Mouse (Mus musculus): ENCODE results near the gene Cks2.
"Not testable (repeated sequence)": the region's sequence is repeated elsewhere in the genome, so short reads cannot be mapped to it uniquely, and the experiment has no call there.

The Cks2 gene

DNA sequence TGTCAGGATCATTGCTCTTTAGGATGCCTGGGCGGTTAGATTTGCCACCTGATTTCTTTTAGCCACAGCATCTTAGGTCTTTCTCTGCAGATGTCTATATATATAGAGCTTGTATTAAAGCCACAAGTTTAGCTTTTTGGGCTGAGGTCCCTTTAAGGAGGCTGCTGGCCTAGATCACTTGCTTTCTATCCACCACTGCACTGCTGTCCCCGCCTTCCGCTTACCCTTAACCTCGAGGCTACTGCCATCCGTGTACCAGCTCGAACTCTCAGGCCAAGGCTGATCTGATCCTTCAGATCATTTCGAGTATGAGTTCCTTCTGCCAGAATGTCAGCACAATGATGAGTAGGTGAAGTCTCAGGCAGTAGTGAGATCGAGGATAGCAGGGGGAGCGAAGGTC lies 9.6 kb upstream of the Cks2 start:
- in situ Hi-C loops (cut with MseI, MboI) = not testable (repeated sequence)

DNA sequence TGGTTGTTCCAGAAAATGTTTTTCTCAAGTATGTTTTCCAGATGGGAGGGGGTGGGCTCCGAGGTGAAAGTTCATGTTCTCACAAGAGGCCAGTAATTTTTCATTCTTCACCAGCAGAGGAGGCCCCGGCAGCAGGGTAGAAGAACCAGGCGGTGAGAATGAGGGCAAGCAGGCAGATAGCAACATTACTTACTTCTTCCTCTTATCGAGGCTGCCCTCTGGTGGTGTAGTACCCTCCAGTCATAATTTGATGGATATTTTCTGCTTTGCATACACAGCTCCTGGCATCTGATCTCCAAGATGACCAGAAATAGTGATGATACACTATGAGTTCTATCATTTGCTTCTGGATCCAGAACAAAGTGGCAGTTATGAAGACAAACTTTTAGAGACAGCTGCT lies 6.1 kb upstream of the Cks2 start:
- in situ Hi-C loops (cut with MseI, MboI) = no loop called here

DNA sequence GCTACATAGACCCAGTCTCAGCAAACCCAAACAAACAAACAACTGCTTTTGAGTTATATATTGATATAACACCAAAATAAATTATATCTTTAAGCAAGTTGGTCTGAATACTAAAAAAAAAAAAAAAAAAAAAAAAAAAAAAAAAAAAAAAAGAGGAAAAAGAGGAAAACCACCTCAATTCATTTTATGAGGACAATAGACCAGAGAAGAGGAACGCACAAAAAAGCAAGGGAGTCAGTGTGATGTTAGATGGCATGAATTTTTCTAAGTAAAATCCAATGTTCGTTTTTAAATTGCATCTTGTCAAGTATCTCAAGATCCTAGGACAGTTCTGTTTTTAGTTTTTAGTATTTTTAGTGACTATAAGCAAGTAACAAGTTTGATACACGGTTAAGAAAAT lies 3.6 kb upstream of the Cks2 start:
- in situ Hi-C loops (cut with MseI, MboI) = no loop called here

DNA sequence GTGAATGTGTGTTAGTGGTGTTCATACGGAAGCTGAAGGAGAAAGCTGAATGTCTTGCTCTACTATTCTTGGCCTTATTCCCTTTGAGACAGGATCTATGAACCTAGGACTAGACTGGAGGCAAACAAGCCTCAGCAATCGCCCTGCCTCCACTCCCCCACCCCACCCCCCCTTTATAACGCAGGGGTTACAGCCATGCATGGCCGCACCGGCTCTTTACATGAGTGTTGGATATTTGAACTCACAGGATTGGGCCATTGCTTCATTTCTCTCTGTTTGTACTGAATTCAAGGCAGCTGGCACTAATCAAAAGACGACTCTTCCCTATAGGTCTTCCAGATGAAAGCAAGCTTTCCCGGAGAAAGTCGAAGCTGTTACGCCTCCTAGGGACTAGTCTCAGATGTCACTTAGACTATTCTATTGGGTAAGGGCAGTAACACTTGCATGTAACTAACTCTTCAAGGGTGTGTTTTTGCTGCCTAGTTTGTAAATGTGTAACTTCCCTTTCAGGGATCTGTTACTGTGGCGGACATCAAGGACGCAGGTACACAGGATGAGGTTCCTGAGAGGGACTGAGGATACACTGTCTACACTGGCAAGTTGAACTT lies 2.8 kb upstream of the Cks2 start:
- in situ Hi-C loops (cut with MseI, MboI) = no loop called here

DNA sequence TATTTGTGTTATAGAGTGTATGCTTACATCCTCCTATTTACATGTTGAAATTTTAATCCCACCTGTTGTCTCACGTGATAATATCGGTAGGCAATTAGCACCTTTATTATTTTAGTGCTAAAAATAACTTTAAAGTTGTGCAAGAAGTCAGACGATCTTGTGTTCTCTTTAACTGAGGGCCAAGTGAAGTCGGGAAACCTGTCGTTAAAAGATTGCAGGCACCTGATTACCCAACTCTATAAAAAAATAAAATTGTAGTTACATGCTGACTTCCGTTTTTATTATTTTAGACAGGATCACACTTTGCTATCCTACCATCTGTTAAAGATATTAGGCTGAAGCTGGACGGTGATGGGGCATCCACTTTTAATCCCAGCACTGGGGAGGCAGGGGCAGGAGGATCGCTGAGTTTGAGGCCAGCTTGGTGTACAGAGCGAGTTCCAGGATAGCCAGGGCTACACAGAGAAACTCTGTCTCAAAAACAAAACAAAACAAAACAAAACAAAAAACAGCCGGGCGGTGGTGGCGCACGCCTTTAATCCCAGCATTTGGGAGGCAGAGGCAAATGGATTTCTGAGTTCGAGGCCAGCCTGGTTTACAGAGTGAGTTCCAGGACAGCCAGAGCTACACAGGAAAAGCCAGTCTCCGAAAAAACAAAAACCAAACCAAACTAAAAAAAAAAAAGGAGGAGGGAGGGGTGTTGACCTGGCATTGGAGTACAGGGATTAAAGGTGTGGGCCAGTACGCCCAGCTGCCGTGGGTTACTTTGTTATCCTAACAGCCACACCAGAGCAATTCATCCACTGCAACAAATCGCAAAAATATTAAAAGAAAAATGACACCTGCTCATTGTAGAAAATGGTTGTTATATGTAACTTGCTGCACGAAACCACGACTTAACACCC lies 856 bp upstream of the Cks2 start:
- in situ Hi-C loops (cut with MseI, MboI) = no loop called here

DNA sequence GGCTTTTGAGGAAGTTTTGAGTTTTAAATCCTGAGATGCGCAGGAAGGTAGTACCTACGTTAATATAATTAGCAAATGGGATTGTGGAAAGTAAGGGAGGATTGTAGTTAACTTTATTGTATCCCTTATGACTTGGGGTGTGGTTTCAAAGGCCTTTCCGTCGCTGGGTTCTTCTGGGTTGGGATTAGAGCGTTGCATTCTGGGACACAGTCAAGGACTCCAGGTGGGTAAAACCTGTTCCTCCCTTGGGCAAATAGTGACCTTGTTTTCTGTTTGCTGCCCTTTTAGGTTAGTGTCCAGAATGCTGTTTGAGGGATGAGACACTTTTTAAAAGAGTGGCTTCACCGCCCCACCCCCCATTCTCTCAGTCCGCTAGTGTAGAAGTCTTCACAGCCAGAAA lies 840 bp downstream of the Cks2 start:
- in situ Hi-C loops (cut with MseI, MboI) = no loop called here

DNA sequence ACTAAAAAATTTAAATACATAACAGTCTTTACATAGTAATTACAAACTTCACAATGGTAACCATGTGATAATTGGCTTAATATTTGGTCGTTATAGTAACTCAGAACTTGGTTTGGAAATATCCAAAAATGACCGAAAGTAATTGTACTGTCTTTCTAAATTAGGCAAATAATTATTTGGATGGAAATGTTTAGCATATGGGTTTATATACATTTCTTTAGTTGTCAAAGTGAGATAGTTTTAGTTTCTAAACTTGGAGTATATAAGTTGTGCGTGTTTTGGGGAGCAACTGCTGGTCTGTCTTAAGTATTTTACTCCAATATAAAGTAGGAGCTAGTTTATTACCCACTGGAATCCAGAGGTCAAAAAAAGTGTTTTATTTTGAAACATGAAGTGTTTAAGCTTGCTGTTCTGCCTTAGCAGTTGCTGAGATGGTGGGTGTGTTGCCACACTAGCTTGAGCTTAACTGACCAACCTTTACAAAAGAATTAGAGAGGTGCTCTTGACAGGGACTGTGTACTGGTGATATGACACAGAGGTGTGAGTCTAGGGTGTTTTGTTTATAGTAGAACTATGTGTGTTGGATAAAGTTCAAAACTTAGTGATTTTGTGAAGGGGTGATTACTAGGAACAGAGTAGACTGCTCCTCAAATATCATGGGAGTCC lies 1.5 kb downstream of the Cks2 start:
- in situ Hi-C loops (cut with MseI, MboI) = no loop called here

DNA sequence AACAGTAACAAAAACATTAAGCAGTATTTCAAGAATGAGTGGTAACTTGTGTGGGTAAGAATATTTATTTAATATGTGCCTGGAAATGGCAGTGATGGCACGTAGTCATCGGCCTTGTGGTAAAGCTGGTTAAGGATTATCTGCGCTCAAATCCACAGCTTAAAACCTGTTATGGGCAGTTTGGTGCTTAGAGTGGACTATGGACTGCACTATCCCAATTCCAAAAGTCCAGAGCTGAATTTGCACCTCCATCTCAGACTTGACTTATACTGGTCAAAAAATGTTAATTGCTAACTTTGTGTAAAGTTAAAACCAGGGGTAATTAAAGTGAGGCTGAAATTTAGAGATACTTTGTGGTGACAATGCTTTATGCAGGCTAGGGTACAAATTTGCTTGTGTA lies 2.7 kb downstream of the Cks2 start:
- in situ Hi-C loops (cut with MseI, MboI) = no loop called here

DNA sequence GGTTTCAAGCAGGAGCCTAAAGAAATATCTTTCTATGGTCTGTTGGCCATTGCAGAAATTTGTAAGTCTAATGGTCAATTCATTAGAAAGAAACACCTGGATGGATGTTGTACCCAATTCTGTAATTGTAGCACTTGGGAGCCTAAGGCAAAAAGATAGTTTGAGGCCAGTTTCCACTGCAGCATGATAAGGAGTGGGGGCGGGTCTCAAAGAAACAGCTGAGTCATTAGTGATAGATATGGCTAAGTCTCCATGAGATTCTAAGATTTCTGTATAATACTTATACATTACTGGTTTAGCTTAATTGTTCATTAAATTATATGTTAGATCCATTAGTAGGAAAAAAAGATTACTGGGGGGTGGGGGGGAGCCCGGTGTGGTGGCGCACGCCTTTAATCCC lies 3.2 kb downstream of the Cks2 start:
- in situ Hi-C loops (cut with MseI, MboI) = no loop called here

DNA sequence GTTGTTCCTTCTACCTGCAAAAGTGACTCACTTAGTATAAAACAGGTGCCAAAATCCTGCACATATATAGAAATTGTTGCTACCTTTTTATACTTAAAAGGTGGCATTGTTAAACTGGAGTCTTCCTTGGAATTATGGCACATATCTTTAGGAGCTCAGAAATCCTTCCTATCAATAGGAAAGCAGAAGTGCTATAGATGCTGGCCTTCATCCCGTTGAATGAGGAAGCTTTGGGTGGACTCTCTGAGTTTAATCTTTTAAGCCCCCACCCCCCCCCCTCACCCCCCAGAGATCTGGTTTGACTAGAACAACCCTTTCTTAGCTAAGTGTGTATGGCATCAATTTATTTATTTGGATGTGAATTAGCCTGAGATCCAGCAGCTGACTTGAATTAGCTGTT lies 4.7 kb downstream of the Cks2 start:
- in situ Hi-C loops (cut with MseI, MboI) = no loop called here

DNA sequence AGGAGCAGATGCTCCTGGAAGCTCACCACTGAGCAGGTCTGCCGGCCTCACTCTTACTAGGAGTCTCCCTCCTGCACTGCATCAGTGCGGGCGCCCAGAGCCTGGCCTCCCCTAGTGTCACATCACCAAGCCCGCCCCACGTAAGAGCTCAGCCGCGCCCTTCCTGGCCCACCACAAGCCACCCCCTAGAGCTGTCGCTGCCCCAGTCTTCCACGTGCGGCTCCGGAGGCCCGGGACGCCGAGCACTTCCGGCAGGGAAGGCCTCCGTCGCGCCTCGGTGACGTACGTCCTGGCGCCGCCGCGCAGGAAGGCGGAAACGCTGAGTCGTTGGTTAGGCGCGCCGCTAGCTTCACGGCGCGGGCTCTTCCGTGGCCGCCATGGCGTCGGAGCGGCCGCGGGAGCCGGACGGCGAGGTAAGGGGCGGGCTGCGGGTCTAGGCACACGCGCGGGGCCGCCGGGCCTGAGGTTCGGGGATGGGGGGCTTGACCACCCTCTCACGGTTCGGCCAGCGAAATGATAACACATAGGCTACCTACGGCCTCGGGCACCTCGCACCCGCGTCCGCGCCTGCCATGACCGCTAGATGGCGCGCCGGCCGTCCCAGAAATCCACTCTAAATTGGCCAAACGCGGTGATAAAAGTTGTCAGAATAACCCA lies 6.5 kb downstream of the Cks2 start, which contains the start of gene Secisbp2:
TSS of gene Secisbp2 (plus strand) at position 290 of the 657 bp plus-strand sequence.
- in situ Hi-C loops (cut with MseI, MboI) = no loop called here

DNA sequence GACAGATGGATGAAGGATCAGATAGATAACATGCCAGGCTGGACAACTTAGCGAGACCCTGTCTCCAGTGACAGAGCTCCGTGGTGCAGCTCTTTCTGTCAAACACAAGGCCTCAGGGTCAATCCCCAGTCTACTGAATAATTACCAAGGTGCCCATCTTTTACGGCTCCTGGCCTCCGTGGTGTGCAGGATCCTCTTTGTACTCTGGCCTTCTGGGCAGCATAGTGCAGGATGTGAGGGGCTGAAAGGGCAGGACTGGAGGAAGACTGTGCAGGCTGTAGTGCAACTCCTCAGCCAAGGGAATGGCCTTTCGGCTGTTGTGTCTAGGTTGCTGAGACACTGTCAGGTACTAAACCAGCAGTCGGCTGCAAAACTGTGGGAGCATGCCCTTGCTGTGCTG lies 8.1 kb downstream of the Cks2 start:
- in situ Hi-C loops (cut with MseI, MboI) = no loop called here

DNA sequence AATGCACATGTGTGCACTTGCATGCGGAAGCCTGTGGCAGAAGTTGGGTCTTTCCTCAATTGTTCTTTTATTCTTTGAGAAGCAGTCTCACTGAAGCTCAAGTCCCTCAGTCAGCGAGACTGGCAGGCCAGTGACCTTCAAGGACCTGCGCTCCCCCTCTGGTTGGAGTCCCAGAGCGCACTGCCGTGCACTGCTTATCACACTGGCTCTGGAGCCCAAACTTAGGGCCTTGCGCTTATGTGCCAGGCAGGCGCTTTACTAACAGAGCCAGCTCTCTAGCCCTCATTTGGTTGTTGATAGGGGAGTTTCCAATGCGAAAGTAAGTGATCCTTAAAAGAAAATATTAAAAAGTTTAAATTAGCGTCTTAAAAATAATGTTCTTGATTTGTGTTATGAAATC lies 8.9 kb downstream of the Cks2 start:
- in situ Hi-C loops (cut with MseI, MboI) = no loop called here

DNA sequence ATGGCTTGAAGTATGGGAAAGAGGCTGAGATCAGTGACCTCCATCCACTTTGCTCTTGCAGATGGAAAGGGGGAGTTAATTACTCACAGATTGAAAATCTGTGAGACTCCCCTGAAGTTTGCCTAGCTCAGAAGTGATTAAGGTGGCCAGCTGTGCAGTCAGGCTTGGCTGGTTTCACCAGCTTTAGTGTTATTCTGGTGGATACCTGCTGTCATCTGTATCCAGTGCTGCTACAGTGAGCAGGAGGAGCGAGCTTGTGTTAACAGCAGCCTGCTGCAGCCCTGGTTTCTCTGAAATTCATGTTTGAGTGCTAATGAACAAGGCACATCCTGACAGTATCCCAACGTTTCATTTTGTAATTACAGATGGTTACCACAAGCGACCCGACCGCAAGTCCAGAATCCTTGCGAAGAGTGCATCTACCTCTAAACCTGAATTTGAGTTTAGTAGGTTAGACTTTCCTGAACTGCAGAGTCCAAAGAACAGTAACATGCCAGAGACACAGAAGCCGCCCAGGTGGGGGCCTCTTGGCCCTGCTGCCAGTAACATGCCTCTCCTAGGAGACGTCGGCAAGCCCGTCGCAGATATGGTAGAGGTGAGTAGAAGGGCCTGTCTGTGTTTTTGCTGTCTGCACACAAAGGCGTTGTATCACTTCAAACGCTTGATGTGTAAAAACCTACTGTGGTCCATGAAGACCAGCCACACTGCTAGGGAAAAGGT lies 11.6 kb downstream of the Cks2 start:
- in situ Hi-C loops (cut with MseI, MboI) = no loop called here

DNA sequence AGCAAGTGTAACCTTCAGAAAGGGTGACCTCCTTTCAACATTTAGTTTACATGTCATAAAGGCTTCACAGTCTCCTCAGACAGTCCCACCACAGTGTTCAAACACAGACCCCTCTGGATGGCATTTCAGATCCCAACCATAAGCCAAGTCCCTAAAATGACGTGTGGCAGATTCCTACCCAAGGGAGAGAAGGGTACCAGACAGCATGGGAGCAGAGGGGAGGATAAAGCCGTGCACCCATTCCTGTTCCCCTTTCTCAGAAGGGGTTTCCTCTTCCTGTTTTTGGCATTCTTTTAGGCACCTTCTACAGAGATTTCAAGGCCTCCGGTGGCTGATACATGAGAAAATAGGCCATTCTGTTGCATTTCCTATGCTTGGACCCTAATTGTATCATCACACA lies 13.1 kb downstream of the Cks2 start:
- in situ Hi-C loops (cut with MseI, MboI) = no loop called here

DNA sequence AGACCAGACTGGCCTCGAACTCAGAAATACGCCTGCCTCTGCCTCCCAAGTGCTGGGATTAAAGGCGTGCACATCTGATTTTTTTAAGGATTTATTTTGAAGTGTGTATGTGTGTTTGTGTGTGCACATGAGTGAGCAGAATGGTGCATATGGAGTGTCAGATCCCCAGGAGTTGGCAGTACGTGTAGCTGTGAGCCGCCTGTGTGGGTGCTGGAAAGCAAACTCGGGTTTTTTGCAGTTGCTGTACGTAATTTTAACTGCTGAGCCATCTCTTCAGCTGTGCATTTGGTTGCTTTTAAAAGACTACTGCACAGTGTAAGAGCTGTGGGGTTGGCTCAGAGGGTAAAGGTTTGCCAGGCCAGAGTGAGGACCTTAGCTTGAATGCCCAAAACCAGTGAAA lies 14.5 kb downstream of the Cks2 start:
- in situ Hi-C loops (cut with MseI, MboI) = no loop called here

DNA sequence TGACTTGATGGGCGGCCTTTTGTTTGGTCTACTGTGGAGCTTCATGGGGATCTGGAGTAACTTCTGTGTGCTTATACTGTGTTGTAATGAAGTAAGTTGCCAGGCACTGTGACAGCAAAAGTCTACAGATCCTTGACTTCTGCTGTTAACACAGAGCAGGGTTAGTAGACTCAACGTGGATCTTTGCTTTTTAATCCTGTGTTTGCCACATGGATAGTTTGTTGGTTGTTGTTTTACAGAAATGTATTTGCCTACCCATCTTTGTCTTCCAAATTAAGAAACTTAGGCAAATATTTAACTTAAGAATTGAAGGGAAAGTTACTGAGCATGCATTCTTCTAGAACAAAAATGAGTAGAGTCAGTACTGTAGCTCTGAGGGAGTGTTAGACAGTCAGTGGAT lies 18.5 kb downstream of the Cks2 start:
- in situ Hi-C loops (cut with MseI, MboI) = no loop called here

DNA sequence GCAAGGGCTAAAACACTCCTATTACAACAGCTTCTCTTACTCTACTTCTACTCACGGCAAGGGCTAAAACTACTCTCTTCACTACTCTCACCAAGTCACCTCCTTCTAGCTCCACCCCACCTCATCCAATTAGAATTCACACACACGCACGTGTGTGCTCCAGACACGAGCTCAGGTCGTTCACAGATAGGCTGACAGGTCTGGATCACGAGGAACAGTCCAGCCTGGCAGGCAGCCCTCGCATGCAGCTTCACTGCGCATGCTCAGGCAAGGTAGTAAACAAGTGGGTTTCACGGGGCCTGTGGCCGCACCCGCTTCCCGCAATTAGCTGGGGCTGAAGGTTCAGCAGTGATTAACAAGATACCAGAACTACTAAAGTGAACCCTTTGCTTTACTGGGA lies 23.2 kb downstream of the Cks2 start:
- in situ Hi-C loops (cut with MseI, MboI) = not testable (repeated sequence)

DNA sequence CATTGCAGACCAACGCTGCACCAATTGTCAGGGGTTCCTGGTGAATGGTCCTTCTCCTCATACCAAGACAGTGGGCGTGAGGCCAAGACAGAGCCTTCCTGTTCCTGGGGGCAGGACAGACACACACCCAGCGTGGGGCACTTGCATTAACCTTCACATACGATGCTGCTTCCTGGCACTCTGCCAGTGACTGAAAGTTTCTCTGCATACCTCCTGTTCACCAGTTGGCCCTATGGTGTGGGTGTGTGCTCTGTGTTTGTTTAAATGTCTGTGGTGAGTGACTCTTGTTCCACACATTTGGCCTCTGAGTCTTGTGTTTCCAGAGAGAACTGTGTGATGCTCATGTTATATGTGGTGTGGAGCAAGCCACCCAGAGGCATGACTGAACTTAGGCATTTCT lies 31.6 kb downstream of the Cks2 start:
- in situ Hi-C loops (cut with MseI, MboI) = no loop called here

DNA sequence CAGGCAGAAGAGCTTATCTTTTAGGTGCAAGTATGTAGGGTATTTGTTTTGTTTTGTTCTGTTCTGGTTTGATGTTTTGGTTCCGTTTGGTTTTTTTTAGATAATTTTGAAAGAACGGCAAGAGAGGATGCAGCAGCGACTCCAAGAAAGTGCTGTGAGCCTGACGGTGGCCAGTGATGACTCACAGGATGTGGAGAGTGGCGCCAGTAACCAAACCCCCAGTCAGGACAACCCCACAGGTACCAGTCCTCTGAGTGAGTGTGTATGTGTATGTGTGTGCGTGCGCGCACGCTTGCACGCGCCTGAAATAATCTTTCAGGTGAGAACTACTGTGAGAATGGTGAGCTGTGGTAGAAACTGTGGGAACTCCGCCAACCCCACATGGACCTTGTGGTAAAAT lies 32.0 kb downstream of the Cks2 start:
- in situ Hi-C loops (cut with MseI, MboI) = no loop called here

DNA sequence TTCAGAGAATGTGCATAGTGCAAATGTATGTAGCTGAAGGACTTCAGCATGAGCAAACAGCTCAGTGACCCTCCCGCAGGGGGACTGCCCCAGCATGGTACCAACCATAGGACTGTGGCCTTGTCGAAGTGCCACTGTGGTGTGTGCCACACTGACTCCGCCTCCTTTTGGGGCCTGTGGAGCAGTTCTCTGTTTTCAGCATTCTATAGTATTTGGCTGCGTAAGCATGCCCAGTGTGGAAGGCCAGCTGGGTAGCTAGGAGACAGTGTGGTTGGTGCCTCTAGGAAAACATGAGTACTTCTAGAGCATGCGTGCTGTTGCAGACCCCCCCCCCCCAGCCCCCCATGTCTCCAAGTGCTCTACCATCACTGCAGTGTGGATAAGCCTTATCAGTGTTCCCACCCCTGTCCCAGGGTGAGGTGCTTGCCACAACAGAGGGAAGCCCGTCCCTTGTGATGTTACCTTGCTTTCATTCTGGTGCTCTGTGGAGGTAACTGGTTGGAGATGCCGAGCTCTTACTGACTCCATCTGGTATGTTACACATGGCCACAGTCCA lies 32.7 kb downstream of the Cks2 start:
- in situ Hi-C loops (cut with MseI, MboI) = no loop called here

Data from mouse trophoblast stem cell (cell line).